Mouse (Mus musculus) erythroblast, embryonic 14.5 days (primary cell): Measurements from ENCODE around the gene Tmem132c.

Source experiments
- GATA1 ChIP-seq: IDR thresholded peaks from 2 replicates; pipeline ENCODE4 v1.6.1; 2012; ENCODE audit warnings: low read length, inconsistent platforms, mixed read lengths
- TAL1 ChIP-seq: IDR thresholded peaks from 3 replicates; pipeline ENCODE4 v1.6.1; 2012; ENCODE audit warnings: low read length, inconsistent platforms, mixed read lengths

DNA sequence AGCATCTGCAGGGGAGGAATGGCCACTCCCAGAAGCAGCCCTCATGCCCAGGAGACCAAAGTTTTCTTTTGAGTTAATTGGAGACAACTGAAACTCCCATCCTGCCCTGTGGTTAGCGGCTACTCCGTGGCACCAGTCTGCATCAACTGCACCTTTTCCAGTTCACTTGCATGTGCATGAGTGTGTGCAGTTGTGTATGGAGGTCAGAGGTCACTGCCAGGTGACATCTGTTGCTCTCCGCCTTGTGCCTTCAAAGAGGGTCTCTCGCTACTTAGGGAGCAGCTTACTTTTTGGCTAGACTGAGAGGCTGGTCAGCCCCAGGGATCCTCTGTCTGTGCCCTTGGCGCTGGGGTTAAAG, 95.3 kb downstream of the Tmem132c start:
- TF ChIP-seq GATA1 (no peak), TAL1 (no peak)
